Mouse (Mus musculus): Measurements from ENCODE around the gene Fars2. TPM values are rescaled to one million over a fixed set of nuclear protein-coding genes. Genes with fewer than 3 reads are reported as not detected.

The Fars2 gene
- polyA plus RNA-seq, 1 experiment = 19.4 TPM

GRCm38 (mm10) chr13:36296574-36296973 lies 179.4 kb downstream of the Fars2 start:
- Histone ChIP-seq H3K4me1 (ENCODE audit: control insufficient read depth, insufficient read depth, insufficient read length) (no peaks in the 10 kb centered on the region; the same call in 1 of the 2 replicates), H3K27ac (ENCODE audit: insufficient read depth, low read length) (no peak overlapping the region), H3K27me3 (ENCODE audit: control insufficient read depth, insufficient read depth, low read length) (no peaks in the 10 kb centered on the region), H3K36me3 (ENCODE audit: control insufficient read depth, insufficient read depth, low read length) (no peaks in the 10 kb centered on the region), H3K4me3 (ENCODE audit: extremely low read depth, insufficient read depth, insufficient read length) (no peak overlapping the region)
- 91% methylated on average over 4 of the region's 4 CpGs for WGBS
- TF ChIP-seq CTCF (IDR thresholded peaks at IDR 0.05; ENCODE audit: extremely low read depth, insufficient read depth, insufficient read length, insufficient replicate concordance) (no peak), POLR2A (IDR thresholded peaks at IDR 0.05; ENCODE audit: low read depth, low read length) (no peak)
- DNase-seq (ENCODE audit: low read depth in 1 of 2, low spot score in 2 of 2) = no peak

GRCm38 (mm10) chr13:36297950-36298781 lies 181.0 kb downstream of the Fars2 start:
- Histone ChIP-seq H3K4me1 (ENCODE audit: control insufficient read depth, insufficient read depth, insufficient read length) (no peaks in the 10 kb centered on the region; the same call in 1 of the 2 replicates), H3K4me3 (ENCODE audit: extremely low read depth, insufficient read depth, insufficient read length) (no peak overlapping the region), H3K36me3 (ENCODE audit: control insufficient read depth, insufficient read depth, low read length) (no peaks in the 10 kb centered on the region), H3K27me3 (ENCODE audit: control insufficient read depth, insufficient read depth, low read length) (no peaks in the 10 kb centered on the region), H3K27ac (ENCODE audit: insufficient read depth, low read length) (no peak overlapping the region)
- TF ChIP-seq POLR2A (IDR thresholded peaks at IDR 0.05; ENCODE audit: low read depth, low read length) (no peak), CTCF (IDR thresholded peaks at IDR 0.05; ENCODE audit: extremely low read depth, insufficient read depth, insufficient read length, insufficient replicate concordance) (no peak)
- no peak for DNase-seq (ENCODE audit: low read depth in 1 of 2, low spot score in 2 of 2)
- WGBS = 77% methylated on average over 3 of the region's 3 CpGs

GRCm38 (mm10) chr13:36298782-36299031 lies 181.5 kb downstream of the Fars2 start:
- H3K4me3 ChIP-seq (ENCODE audit: extremely low read depth, insufficient read depth, insufficient read length) = no peak overlapping the region
- H3K27me3 ChIP-seq (ENCODE audit: control insufficient read depth, insufficient read depth, low read length) = no peaks in the 10 kb centered on the region
- TF ChIP-seq CTCF (IDR thresholded peaks at IDR 0.05; ENCODE audit: extremely low read depth, insufficient read depth, insufficient read length, insufficient replicate concordance) (no peak), POLR2A (IDR thresholded peaks at IDR 0.05; ENCODE audit: low read depth, low read length) (no peak)
- no peak for DNase-seq (ENCODE audit: low read depth in 1 of 2, low spot score in 2 of 2)
- H3K4me1 ChIP-seq (ENCODE audit: control insufficient read depth, insufficient read depth, insufficient read length) = no peaks in the 10 kb centered on the region; the same call in 1 of the 2 replicates
- H3K36me3 ChIP-seq (ENCODE audit: control insufficient read depth, insufficient read depth, low read length) = no peaks in the 10 kb centered on the region
- no peak overlapping the region for H3K27ac ChIP-seq (ENCODE audit: insufficient read depth, low read length)

- Histone ChIP-seq H3K4me1 (ENCODE audit: control insufficient read depth, insufficient read depth, insufficient read length) (no peaks in the 10 kb centered on the region), H3K4me3 (ENCODE audit: extremely low read depth, insufficient read depth, insufficient read length) (no peak overlapping the region), H3K36me3 (ENCODE audit: control insufficient read depth, insufficient read depth, low read length) (no peaks in the 10 kb centered on the region; the same call in 1 of the 2 replicates), H3K27me3 (ENCODE audit: control insufficient read depth, insufficient read depth, low read length) (no peaks in the 10 kb centered on the region), H3K27ac (ENCODE audit: insufficient read depth, low read length) (no peak overlapping the region)
- DNase-seq (ENCODE audit: low read depth in 1 of 2, low spot score in 2 of 2) = no peak
- 94% methylated on average over 3 of the region's 3 CpGs for WGBS
- no peak for TF ChIP-seq POLR2A (IDR thresholded peaks at IDR 0.05; ENCODE audit: low read depth, low read length)
- TF ChIP-seq CTCF (IDR thresholded peaks at IDR 0.05; ENCODE audit: extremely low read depth, insufficient read depth, insufficient read length, insufficient replicate concordance) = no peak
Observed at GRCm38 (mm10) chr13:36302770-36303169, 185.6 kb downstream of the Fars2 start.

GRCm38 (mm10) chr13:36305306-36305705 lies 188.1 kb downstream of the Fars2 start:
- 89% methylated on average over 2 of the region's 2 CpGs for WGBS
- DNase-seq (ENCODE audit: low read depth in 1 of 2, low spot score in 2 of 2) = no peak
- H3K27ac ChIP-seq (ENCODE audit: insufficient read depth, low read length) = no peak overlapping the region
- H3K4me1 ChIP-seq (ENCODE audit: control insufficient read depth, insufficient read depth, insufficient read length) = no peaks in the 10 kb centered on the region
- TF ChIP-seq CTCF (IDR thresholded peaks at IDR 0.05; ENCODE audit: extremely low read depth, insufficient read depth, insufficient read length, insufficient replicate concordance) (no peak), POLR2A (IDR thresholded peaks at IDR 0.05; ENCODE audit: low read depth, low read length) (no peak)
- no peaks in the 10 kb centered on the region; the same call in 1 of the 2 replicates for H3K36me3 ChIP-seq (ENCODE audit: control insufficient read depth, insufficient read depth, low read length)
- H3K27me3 ChIP-seq (ENCODE audit: control insufficient read depth, insufficient read depth, low read length) = no peaks in the 10 kb centered on the region
- H3K4me3 ChIP-seq (ENCODE audit: extremely low read depth, insufficient read depth, insufficient read length) = no peak overlapping the region

GRCm38 (mm10) chr13:36307386-36307785 lies 190.2 kb downstream of the Fars2 start:
- Histone ChIP-seq H3K27ac (ENCODE audit: insufficient read depth, low read length) (no peak overlapping the region), H3K27me3 (ENCODE audit: control insufficient read depth, insufficient read depth, low read length) (no peaks in the 10 kb centered on the region), H3K4me1 (ENCODE audit: control insufficient read depth, insufficient read depth, insufficient read length) (no peaks in the 10 kb centered on the region), H3K36me3 (ENCODE audit: control insufficient read depth, insufficient read depth, low read length) (no peaks in the 10 kb centered on the region; the same call in 1 of the 2 replicates), H3K4me3 (ENCODE audit: extremely low read depth, insufficient read depth, insufficient read length) (no peak overlapping the region)
- no peak for DNase-seq (ENCODE audit: low read depth in 1 of 2, low spot score in 2 of 2)
- no peak for TF ChIP-seq POLR2A (IDR thresholded peaks at IDR 0.05; ENCODE audit: low read depth, low read length)
- no peak for TF ChIP-seq CTCF (IDR thresholded peaks at IDR 0.05; ENCODE audit: extremely low read depth, insufficient read depth, insufficient read length, insufficient replicate concordance)
- 92% methylated on average over 4 of the region's 4 CpGs for WGBS

- Histone ChIP-seq H3K36me3 (ENCODE audit: control insufficient read depth, insufficient read depth, low read length) (no peaks in the 10 kb centered on the region; the same call in 1 of the 2 replicates), H3K4me3 (ENCODE audit: extremely low read depth, insufficient read depth, insufficient read length) (no peak overlapping the region), H3K27me3 (ENCODE audit: control insufficient read depth, insufficient read depth, low read length) (no peaks in the 10 kb centered on the region), H3K4me1 (ENCODE audit: control insufficient read depth, insufficient read depth, insufficient read length) (no peaks in the 10 kb centered on the region), H3K27ac (ENCODE audit: insufficient read depth, low read length) (no peak overlapping the region)
- WGBS = 90% methylated on average over 1 of the region's 1 CpGs
- DNase-seq (ENCODE audit: low read depth in 1 of 2, low spot score in 2 of 2) = no peak
- no peak for TF ChIP-seq POLR2A (IDR thresholded peaks at IDR 0.05; ENCODE audit: low read depth, low read length)
- TF ChIP-seq CTCF (IDR thresholded peaks at IDR 0.05; ENCODE audit: extremely low read depth, insufficient read depth, insufficient read length, insufficient replicate concordance) = no peak
Observed at GRCm38 (mm10) chr13:36309160-36309559, 191.9 kb downstream of the Fars2 start.

Measured in spleen, adult 2 months (tissue).